Mouse (Mus musculus) large intestine, adult 2 months (tissue): ENCODE data around the gene Hoxb13. TPM values are rescaled to one million over a fixed set of nuclear protein-coding genes. Genes with fewer than 3 reads are reported as not detected.

ENCODE experiments used
- DNase-seq: peaks from one replicate; pipeline ENCODE4 v3.0.0-alpha.2; 2012; ENCODE audit warnings: low read depth, low spot score
- WGBS: fragments of 180-500 bp; shearing (Covaris S2); methylation state at CpG from one replicate; pipeline ENCODE4 v1.1.7; 2018; 5-methylcytosine and 5-hydroxymethylcytosine counted together
- polyA plus RNA-seq: library from polyadenylated mRNA; depleted of rRNA; stranded (reverse); fragments of >200 nt; gene quantifications from 2 replicates; pipeline ENCODE4 v1.2.3, GENCODE M21; 2012; rRNA removed

Gene Hoxb13
- polyA plus RNA-seq, result 0.27 TPM in 1 of 2 replicates, not detected in the other

- WGBS, result 2% methylated on average over 35 of the region's 35 CpGs
- no peak for DNase-seq
Observed at GRCm38 (mm10) chr11:96193521-96194400, at the start of gene Hoxb13. TSS of gene Hoxb13 (plus strand) at chr11:96194316.

DNA sequence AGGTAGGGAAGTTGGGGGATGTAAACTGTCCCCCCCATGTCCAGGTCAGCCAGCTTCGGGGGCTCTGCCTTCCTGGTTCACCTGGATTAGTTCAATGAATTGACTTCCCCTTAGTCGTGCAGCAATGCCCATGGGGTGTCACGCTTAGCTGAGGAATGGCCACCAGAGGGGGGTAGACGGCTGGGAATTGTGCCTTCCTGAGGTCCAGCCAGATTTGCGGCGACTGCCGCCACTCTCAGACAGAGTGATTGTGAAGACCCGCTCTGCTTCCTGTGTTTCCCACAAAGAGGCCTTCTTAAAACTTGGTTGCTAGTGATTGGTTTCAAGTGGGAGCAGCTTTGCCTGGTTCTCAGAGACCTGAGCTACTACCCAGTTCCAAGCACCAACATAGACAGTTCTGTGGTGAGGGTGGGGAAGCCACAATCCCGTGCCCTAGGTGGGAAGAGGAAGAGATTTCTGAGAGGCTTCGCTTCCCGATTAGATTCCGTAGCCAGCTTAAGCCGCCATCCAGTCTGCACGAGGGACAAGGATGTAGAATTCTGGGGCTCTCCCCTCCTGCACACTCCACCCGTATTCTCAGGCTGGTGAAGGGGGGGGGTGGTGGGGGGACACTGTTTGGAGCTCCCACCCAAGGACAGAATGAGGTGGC lies 48.4 kb upstream of the Hoxb13 start:
- DNase-seq, result no peak
- WGBS, result 6% methylated on average over 15 of the region's 15 CpGs

GRCm38 (mm10) chr11:96147471-96147870 lies 46.6 kb upstream of the Hoxb13 start:
- WGBS, result 38% methylated on average over 6 of the region's 6 CpGs
- DNase-seq, result no peak

DNA sequence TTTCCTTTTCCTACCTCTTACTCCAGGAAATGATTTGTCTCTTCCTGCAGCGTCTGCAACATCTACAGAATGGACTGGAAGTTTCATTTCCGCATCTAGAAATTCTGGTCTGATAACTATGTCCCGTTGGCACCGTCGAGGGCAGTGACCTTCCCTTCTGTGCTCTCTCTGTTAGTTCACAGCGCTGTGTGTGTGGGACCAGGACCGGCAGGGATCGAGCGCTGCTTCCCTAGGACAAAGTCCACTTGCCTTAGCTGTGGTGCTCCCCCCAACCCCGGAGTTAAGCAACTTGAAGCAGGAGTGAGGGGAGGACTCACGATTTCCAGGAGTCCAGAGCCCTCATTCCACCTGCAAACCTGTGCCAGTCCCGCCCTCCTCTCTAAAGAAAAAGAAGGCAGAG lies 29.3 kb upstream of the Hoxb13 start:
- DNase-seq, result no peak
- WGBS, result 34% methylated on average over 12 of the region's 12 CpGs

DNA sequence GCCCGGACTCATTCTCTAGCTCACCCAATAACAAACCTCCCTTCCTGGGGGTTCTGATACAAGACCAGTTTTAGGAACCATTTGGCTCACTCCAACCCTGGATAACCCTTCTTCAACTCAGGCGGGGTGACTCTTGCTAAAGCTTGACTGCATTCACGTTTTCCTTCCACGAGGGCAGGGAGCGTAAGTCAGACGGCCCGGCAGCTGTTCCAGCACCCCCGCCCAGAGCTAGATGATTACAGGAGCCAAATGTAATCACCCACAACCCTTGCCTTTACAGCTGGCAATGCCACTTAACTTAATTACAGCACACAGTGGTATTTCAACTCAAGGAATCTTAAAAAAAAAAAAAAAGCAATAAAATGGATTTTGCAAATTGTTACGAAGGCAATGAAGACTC lies 26.0 kb upstream of the Hoxb13 start:
- DNase-seq, result no peak
- WGBS, result 14% methylated on average over 9 of the region's 9 CpGs

GRCm38 (mm10) chr11:96169016-96169415 lies 25.1 kb upstream of the Hoxb13 start:
- DNase-seq, result no peak
- WGBS, result 13% methylated on average over 7 of the region's 7 CpGs

DNA sequence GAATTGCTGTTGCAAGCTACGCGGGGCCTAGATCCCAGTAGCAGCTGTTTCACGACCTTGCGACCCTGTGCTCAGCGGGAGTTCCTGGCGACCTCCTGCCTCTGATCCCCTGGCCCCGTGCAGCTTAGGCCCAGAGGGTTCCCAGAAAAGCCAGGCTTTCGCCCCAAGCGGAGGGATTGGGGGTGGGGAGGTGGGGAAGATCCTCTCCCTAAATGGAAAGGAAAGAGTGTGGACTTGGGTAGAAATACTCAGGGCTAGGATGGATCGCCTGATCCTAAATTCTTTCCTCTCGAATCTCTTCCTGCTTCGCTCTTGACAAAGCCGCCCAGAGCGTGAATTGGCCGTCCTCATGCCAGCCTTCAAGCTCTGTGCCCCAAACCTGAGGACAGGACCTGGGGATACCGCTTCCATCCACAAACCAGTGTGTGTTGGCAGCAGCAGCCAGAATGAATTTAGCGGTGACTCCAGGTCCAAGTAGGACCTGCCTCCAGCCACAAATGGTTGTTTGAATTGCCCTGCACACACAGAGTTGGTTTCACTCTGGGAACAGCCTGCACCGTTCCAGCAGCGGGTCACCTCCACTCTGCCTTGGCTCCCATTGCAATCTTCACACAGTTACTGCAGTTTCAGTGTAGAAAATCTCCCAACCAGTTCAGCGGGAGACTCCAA lies 23.3 kb upstream of the Hoxb13 start:
- WGBS, result 32% methylated on average over 20 of the region's 20 CpGs
- no peak for DNase-seq

GRCm38 (mm10) chr11:96171601-96172000 lies 22.5 kb upstream of the Hoxb13 start:
- DNase-seq, result no peak
- WGBS, result 31% methylated on average over 3 of the region's 3 CpGs

DNA sequence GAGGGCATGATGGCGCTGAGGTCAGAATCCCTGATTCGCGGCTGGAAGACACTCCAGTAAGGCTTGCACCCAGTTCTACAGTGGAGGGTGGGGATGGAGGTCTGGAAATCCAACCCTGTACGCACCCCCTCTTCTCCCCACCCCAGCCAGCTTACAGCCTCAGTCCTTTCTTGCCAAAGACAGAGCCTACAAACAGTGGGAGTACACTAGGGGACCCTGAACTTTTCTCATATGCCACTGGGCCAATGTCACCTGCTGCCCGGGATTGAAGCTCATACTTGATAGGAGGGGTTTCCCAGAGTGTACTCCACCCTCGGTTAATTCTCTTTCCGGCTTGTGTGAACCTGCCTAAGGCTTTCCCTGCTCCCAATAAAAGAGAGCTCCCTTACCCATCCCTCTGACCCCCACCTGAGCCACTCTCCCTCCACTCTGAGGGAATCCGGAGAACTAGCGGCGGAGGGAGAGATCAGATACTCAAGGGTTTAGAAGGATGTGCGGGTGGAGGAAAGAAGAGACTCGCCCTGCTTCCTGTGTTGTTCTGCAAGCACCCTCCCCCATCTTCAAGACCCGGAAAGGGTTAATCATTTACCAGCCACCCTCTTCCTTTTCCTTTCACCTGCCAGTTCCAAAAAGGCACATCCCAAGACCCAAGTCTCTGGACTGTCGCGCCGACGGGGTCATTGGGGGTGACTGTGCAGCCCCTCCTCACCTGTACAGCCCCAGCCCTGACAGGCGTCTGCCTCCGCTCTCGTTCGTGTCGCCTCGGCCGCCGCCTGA lies 21.4 kb upstream of the Hoxb13 start:
- DNase-seq, result no peak
- 3% methylated on average over 25 of the region's 25 CpGs for WGBS

GRCm38 (mm10) chr11:96173288-96173840 lies 20.8 kb upstream of the Hoxb13 start:
- 2% methylated on average over 16 of the region's 16 CpGs for WGBS
- no peak for DNase-seq

DNA sequence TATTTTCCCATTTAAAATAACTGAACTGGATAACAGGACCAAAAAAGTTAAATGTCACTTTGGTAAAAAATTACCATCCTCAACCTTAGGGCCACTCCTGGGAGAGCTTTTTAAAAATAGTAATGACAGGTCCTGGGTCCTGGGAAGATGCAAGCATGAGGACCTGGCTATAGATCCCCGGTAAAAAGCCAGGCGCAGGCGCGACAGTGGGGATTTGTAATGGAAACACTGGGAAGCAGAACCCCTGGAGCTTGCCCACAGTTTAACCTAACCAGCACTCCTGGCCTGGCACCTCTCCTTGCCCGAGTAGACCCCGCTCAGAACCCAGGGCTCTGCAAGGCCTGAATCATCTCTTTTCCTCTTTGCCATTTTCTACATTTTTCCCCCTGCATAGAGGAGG lies 19.2 kb upstream of the Hoxb13 start:
- 17% methylated on average over 6 of the region's 6 CpGs for WGBS
- no peak for DNase-seq

DNA sequence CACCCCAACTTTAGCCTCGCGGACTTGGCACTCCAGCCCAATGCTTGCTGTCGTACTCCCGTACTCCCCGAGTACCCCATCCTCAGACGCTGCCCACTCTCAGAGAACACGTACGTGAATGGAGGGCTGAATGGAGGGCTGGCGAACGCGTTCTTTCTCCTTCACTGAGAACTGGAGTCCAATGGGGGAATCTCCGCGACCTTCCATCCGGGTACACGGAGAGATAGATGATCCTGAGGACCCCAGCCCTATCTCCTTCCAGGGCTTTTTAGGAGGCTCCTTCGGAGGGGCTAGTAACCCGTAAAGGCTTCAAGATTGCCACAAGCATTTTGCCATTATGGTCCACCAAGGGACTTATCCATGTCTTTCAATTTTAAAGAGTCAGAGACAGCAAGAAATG lies 18.6 kb upstream of the Hoxb13 start:
- DNase-seq, result no peak
- 12% methylated on average over 17 of the region's 17 CpGs for WGBS

- no peak for DNase-seq
- 7% methylated on average over 9 of the region's 9 CpGs for WGBS
Observed at GRCm38 (mm10) chr11:96175951-96176530, 18.1 kb upstream of the Hoxb13 start.

DNA sequence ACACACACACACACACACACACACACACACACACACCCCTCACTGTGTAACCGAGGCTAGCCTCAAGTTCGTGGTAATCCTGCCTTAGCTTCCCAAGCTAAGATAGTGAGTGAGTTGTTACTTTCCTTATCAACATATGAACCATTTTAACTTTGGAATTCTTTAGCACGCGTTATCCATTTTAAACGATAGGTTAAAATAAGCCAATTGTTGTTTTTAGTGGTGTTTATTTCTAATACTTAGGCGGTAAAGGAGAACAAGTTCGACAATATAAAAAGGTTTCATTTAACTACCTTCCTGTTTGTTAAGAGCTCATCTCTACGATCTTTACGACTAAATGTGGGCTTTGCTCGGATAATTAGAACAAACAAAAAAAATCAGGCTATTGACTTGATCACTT lies 17.3 kb upstream of the Hoxb13 start:
- 4% methylated on average over 10 of the region's 10 CpGs for WGBS
- DNase-seq, result no peak

GRCm38 (mm10) chr11:96177546-96178174 lies 16.5 kb upstream of the Hoxb13 start:
- WGBS, result 4% methylated on average over 27 of the region's 27 CpGs
- no peak for DNase-seq

- no peak for DNase-seq
- 7% methylated on average over 8 of the region's 8 CpGs for WGBS
Observed at GRCm38 (mm10) chr11:96178356-96178755, 15.8 kb upstream of the Hoxb13 start.

DNA sequence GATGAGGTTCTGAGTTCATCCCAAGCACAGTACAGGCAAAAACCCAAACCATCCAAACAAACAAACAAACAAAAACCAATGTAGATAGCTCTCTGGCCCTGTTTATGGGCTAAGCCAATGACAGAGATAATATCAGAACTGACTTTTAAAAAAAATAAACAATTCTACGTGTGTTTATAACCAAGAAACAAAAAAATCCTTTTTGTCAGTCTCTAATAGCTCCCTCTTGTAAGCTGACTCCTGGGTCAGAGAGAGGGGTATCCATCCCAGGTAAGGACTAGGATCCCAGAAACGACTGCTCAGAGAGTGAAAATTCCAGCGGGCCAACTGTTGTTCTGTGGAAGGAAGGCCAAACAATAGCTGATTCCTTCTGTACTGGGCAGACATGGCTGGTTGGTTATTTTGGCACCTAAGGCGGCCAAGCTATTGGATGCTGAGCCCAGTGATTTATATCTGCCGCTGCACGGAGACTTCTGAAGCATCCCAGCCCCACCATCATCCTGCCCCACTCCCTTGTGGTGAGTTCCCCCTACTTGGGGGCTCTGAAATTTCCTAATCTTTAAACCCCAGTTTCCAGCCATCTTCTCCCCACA lies 15.1 kb upstream of the Hoxb13 start:
- 4% methylated on average over 6 of the region's 6 CpGs for WGBS
- no peak for DNase-seq

DNA sequence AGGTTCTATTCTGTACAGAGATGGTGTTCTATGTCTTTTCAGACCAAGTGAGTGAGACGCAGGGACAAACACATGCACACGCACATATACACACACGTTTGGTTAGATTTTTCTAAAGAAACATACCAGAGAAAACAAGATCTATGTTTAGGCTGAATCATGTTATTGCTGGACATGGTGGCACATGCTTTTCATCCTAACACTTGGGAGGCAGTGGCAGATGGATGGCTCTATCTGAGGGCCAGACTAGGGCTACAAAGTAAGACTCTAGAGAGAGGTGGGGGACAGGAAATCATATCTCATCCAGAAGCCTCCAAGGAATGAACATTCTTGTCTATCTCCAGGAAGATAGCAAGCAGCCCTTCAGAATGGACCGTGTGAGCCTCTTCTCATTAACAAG lies 13.1 kb upstream of the Hoxb13 start:
- no peak for DNase-seq
- 35% methylated on average over 4 of the region's 4 CpGs for WGBS
